Mouse (Mus musculus): ENCODE measurements around the gene Kat5.

Kat5 gene

DNA sequence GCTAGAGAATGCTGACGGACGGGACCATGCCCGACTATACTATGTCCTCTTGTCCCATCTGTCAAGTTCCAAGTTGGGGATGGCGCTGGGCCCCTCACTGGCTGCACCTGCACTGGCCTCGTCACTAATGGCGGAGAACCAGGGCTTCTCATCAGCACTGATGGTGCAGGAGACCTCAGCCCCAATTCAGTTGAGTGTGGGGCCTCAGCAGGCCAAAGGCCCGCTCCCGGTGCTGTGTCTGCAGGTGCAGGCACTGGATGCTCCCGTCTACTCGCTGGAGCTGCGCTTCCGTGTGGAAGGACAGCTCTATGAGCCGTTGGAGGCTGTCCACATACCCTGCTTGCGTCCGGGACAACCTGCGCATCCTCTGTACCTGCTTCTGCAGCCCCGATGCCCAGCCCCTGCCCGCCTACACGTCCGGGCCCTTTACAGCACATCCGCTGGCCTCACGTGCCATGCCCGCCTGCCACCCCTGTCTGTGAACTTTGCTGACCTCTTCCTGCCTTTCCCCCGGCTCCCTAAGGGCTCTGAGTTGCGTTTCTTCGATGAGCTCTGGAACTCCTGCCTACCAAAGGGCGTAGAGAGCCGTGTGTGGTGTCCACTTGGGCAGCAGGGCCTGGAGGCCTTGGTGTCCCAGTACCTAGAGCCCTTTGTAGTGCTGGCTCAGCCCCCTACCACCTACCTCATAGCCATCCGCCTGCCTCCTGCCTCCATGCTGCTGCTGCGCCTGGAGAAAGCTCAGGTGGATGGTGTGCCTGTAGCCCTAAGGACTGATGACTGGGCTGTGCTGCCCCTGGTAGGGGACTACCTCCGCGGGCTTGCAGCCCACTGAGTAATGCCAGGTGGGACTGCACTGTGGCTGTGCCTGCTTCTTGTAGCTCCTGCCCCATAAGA lies 39.4 kb downstream of the Kat5 start:
- DNase-seq, result no peak

DNA sequence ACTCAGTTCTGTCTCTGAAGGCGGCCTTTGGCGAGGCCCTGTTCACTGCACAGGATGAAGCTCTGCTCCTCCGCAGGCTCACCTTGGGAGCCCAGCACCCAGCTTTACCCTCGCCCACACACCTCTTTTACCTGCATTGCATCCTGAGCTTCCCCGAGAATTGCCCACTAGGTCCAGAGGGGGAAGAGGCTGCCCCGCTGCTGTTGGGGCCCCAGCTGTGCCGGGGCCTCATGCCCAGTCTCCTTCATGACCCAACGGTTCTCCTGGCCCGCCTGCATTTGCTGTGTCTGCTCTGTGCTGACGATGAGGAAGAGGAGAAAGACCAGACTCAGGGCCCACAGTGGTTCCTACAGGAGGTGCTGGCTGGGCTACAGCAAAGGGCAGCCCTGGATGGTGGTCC lies 40.5 kb downstream of the Kat5 start:
- no peak for DNase-seq

DNA sequence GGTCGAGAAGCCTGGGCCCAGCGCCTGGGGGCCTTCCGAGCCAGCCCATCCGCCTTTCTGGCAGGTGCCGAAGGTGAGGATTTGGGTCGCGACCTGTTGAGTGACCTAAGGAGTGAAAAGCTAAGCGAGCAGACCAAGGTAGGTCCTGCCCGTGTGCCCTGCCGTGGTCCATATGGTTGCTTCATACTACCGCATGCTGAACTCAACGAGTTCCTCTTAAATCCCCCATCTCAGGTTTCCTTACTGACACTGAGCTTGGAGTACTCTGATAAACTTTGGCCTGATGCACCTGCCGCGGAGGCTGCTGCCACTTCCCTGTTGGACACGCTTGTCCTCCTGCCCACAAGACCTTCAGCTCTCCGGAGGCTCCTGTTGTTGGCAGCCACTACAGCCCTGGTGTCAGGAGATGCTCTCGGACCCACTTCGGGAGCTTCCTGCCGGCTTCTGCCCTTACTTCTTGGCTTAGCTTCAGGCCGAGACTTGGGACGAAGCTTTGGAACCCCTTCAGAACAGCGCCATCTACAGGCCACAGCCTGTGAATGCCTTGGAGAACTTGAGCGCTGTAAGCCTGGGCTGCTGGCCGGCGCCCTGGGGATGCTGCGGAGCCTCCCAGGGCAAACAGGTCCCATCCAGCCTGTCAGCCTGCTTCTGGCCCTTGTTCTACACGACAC lies 41.4 kb downstream of the Kat5 start:
- DNase-seq, result peak; percentile 84

DNA sequence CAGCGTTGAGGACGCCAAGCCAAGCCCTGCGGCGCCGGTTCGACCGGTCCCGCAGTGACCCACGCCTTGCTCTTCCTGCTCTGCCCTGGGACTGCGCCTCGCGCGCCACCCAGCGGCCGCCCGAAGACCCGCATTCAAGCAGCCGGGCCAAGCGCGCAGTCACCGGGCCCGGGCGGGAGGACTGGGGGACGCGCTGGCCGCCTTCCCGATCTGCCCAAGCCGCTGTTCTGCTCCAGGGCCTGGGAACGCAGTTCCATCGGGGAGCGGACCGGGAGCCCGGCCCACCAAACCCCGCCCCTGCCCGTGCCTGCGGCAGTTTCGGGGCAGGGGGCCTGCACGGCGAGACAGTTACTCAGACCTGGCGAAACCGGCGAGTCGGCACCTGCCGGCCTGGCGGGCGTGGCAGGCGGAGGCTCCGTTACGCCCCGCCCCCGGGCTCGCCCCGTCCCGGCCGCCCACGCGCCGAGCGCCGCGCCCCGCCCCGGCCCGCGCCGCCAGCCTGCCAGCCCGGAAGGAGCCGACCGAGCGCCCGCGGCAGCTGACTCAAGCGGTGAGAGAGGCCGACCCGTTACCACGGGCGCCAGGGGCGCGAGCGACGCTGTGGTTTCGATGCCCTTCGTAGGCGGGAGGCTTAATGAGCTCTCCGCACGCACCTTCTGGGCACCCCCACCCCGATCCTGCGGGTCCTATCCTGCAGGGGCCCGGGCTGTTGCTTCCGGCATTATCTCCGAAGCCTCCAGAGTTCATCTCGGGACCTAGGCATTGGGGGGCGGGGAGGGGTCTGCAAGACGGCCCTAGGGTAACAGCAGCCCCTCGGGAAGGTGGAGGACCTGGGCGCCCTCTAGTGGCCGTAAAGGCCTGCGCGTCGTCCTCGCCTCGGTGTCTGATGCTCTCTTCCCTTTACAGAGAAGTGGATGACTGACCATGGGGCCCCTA lies 42.2 kb downstream of the Kat5 start, which contains the start of gene Ap5b1:
TSS of gene Ap5b1 (plus strand) at position 492 of the 936 bp plus-strand sequence.
- peak; percentile 95 for DNase-seq

DNA sequence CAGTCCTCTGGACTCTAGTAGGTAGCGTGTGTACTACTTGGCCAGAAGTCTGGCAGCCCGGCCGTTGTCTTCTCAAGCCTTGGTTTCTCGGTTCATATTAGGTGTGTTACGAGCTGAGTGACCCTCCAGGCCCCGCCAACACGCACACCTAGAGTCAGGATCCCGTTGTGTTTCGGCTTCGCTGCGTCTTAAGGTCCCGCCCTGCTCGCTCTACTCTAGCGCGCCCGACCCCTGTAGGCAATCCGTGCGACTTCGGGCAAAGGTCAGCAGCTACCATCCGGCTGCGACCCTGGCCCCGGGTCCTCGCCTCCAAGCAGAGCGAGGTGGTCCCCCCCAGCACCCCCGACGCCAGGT lies 42.9 kb downstream of the Kat5 start:
- no peak for DNase-seq

DNA sequence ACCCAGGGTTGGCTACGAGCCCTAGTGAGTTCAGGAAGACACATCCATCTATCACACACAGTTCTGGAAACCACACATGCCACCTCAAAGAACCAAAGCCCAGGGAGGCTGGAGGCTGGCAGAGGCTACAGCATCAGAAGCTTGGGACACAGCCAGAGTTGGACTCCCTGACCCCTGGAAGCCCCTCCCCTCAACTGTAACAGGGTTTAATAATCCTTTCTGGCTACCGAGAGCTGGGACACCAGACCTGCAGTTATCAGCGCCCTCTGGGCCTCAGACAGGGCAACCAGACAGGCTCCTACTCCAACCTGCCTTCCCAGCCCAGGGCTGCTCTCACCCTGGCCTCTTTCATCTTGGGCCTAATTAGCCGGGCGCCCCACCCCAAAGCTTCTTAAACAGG lies 43.7 kb downstream of the Kat5 start:
- peak; percentile 57 for DNase-seq

DNA sequence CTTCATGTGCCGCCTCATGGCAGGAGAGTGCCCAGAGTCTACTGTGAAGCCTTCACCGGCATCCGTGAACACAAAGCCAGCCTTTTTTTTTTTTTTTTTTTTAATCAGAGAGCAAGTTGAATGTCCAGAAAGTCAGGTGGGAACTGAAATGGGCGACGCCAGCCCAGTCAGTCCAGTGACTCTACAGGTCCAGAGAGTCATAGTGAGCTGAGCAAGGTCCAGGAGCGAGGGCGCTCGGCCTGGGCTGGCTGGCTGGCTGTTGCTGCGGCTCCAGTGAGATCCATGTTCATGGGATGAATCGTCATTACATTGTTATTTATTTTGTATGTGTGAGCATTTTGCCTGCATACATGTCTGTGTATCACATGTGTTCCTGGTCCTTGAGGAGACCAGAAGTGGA lies 47.3 kb downstream of the Kat5 start:
- no peak for DNase-seq

DNA sequence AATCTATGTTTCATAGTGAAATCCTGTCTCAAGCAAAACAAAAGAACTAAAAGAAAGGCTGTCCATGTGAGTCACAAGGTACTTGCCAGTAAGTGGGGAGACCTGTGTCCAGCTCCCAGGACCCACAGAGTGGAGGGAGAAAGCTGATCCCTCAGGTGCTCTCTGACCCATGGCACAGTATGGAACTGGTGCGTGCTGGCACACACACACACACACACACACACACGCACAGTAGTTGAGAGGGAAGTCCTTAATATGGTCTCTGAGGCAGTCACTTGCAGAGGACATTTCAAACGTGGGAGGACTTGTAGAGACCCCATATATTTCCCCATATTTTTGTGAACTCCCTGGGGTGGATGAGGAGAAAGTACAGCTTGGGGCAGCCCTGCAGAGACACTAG lies 48.2 kb downstream of the Kat5 start:
- DNase-seq, result no peak

DNA sequence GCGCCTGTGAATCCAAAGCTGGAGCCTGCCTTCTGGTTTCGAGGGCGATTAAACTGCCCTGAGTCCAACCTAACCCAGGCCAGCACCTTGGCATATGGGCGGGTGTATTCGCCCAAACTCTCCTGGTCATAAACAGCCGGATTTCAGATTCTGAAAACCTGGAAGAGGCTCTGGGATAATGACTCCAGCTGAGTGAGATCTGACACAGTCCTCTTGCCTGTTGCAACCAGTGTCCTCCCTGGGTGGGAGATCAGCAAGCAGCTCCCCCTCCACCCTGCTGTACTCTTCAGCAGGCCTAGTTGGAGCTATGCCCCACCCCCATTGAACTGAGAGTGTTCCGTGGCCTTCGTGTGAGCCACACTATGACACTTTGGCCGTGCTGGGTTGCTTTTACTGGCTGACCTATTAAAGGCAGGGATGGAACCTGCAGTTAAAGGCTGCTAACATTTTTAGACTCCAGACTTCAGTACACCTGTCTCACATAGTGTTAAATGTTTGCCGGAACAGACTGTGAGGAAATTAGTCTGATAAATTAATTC lies 48.7 kb downstream of the Kat5 start:
- peak; percentile 70 for DNase-seq

DNA sequence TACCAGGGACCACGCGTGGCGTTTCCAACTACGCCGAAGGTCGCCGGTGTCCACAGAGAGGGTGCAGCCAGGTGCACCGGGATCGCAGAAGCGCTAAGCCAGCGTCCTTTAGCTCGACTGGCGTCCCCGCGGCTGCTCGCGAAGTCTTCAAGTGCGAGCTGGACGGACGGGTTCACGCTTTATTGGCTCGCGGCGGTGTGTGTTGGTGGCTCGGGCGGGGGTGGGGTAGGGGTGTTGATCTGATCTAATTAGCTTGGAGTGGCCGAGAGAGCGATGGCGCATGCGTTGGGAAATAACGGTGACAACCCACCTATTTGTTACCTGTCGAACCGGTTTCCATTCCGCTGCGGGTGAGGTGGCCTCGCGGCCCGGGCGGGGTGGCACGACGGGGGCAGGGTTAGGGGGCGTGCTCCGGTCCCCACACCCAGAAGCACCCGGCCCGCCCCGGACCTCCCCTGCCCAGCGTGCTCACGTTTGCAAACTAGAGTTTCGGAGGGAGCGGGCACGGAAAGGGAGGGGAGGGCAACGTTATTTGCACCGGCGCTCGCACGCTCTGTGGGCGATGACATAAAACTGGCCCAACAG lies 49.5 kb downstream of the Kat5 start, which contains the start of gene Ovol1:
TSS of gene Ovol1 (minus strand) at position 190 of the 585 bp plus-strand sequence.
- peak; percentile 79 for DNase-seq

DNA sequence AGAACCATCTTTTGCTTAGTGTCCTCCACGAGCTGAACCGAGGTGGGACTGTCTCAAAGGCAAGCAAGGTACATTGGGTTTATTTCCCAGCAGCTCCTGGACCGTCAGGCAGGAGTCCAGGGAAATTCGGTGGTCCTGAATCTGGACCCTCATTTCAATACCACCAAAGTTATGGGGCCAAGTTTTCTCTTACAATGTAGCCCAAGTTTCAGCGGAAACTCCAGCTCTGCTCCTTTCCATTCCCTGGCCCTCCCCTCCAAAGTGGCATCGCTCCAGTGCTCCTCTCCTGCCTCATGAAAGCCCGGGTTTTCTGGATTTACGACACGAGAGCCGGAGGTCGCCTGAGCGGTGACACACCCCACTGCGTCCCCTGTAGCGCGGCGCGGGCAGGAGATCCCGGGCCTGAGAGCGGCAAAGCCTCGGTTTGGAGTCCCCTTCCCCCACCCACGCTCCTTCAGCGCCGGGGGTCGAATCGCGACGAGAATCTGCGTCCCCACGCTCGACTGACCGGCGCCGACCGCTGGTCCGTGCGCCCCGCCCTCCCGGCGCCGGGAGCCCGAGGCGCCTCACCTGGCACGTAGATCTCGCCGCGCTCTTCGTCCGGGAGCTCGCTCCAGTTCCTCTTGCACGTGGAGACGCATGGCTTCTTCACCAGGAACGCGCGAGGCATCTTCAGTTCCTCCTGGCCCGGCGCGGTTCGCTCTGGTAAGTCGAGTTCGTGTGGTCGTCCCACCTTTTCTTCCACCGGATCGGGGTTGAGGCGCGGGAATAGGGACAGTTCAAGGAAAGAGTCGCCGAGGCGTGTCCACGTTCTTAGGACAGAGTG lies 50.2 kb downstream of the Kat5 start:
- no peak for DNase-seq

DNA sequence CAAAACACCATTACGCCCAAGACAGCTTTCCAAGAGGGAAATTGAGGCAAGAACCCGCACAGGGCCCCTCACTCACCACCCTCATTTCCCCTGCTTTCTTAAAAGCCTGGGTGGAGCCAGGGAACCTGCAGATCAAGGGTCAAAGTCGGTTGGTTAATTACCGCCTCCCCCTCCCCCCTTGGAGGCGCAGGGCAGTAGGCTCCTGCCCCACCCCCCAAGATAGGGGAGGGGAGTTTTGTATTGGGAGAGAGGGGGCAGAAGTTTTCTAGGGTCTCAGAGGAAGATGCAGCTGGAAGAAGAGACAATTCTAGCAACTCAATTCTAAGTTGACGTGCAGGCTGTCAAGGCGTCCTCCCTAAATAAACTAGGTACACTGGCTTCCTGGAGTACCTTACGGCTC lies 50.8 kb downstream of the Kat5 start:
- DNase-seq, result peak; percentile 69

DNA sequence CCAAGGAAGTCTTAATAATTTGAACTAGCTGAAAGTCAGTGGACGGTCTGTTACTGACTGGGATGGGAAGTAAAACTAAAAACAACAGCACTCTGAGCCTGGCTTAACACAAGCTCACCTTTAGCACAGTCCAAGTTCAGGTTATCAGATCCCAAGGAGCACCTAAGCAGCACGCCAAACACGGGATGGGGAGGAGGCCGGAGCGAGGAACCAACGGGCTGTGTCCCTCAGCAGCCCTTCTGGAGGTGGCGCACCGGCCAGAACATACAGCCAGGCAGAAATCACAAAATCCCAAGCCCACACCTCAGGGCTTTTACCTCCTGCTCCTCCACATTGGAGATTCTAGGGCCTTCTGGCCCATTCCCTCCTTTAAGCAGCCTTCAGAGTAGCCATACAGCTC lies 51.3 kb downstream of the Kat5 start:
- DNase-seq, result no peak

DNA sequence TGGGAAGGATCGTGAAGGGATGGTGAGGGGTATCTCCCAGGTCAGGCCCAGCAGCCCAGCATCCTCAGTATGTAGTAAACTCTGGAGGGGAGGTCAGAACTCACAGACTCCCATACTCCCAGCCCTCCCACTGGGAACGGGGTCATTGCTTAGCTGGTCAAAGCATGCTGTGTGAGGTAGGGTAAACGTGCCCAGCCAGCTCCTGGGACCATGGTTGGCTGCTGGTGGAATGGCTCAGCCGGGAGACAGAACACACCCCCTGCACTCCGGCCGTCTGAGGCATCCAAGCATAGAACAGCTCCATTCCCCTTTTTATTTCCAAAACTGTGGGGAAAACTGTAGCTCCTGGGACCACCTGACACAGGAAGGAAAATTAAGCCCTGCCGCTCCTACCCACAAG lies 51.9 kb downstream of the Kat5 start:
- peak; percentile 47 for DNase-seq

DNA sequence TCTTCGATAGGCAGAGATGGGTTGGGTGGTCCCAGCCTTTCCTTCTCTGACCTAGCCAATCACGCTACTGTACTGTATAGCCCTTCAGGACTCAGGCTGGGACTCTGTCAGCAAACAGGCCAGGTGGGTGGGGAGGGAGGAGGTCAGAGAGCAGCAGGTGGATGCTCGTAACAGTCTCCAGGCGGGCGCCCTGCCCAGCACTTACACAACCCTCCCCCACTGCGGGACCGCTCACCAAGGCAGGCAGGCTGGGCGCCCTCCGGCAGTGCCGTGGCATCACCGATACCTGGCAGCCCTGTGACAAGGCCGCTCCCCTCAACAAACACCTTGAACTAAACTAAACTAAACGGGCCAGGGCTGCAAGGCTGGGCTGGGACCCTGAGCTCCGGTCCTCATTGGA lies 55.8 kb downstream of the Kat5 start:
- peak; percentile 77 for DNase-seq

DNA sequence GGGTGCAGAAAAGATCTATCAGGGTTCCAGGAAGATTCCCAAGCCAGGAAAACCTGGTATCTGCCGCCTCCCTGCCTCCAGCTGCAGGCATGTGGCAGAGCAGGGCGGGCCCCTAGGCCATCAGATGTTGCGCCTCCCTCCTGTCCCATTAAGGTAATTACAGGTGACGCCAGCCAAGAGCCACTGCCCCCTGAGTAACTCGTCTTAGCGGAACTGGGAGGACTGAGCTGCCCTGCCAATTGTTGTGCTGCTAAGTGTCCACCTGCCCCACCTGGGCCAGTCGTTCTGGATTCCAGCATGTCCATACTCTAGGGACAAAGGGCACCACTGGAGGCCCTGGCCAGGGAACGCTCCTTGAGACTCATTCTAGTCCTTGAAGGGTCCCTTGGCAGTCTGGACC lies 56.2 kb downstream of the Kat5 start:
- no peak for DNase-seq

Measured in kidney, adult 18-20 months (tissue).